Mouse (Mus musculus): Measurements from ENCODE around the gene Sall4. TPM values are rescaled to one million over a fixed set of nuclear protein-coding genes. Genes with fewer than 3 reads are reported as not detected.

The Sall4 gene
- polyA plus RNA-seq, 1 experiment from 2014 or later, result 2.1 TPM

- Histone ChIP-seq H3K4me2 (replicated peaks; ENCODE audit: low read depth, low read length) (no peak overlapping the region), H3K4me1 (ENCODE audit: control insufficient read depth, insufficient read depth, low read length) (no peaks in the 10 kb centered on the region), H3K9ac (replicated peaks; ENCODE audit: low read depth, low read length) (no peak overlapping the region), H3K36me3 (ENCODE audit: control insufficient read depth, insufficient read depth, low read length) (no peaks in the 10 kb centered on the region; the same call in 1 of the 2 replicates), H3K9me3 (ENCODE audit: control insufficient read depth, low read depth, low read length) (no peaks in the 10 kb centered on the region), H3K27ac (ENCODE audit: low read length) (no peak overlapping the region), H3K27me3 (ENCODE audit: control insufficient read depth, insufficient read depth, low read length) (no peaks in the 10 kb centered on the region), H3K4me3 (ENCODE audit: low read depth, low read length) (no peak overlapping the region)
- 41% methylated on average over 9 of the region's 9 CpGs for WGBS
- ATAC-seq (ENCODE audit: insufficient number of reproducible peaks, insufficient read depth, low FRiP score, low read depth), result no peak
These were observed 60.0 kb downstream of the Sall4 start for GRCm38 (mm10) chr2:168707766-168708165.

- Histone ChIP-seq H3K9ac (replicated peaks; ENCODE audit: low read depth, low read length) (no peak overlapping the region), H3K36me3 (ENCODE audit: control insufficient read depth, insufficient read depth, low read length) (no peaks in the 10 kb centered on the region; the same call in 1 of the 2 replicates), H3K27me3 (ENCODE audit: control insufficient read depth, insufficient read depth, low read length) (no peaks in the 10 kb centered on the region), H3K4me1 (ENCODE audit: control insufficient read depth, insufficient read depth, low read length) (no peaks in the 10 kb centered on the region), H3K9me3 (ENCODE audit: control insufficient read depth, low read depth, low read length) (no peaks in the 10 kb centered on the region), H3K4me2 (replicated peaks; ENCODE audit: low read depth, low read length) (no peak overlapping the region), H3K27ac (ENCODE audit: low read length) (no peak overlapping the region), H3K4me3 (ENCODE audit: low read depth, low read length) (no peak overlapping the region)
- ATAC-seq (ENCODE audit: insufficient number of reproducible peaks, insufficient read depth, low FRiP score, low read depth), result no peak
- WGBS, result 68% methylated on average over 13 of the region's 13 CpGs
These were observed 65.5 kb downstream of the Sall4 start for GRCm38 (mm10) chr2:168702266-168702665.

Other genes with a start within 250 kb of the Sall4 start
- 3.0 and 3.5 TPM in 2 replicates for gene Nfatc2, start 166.3 kb downstream of the Sall4 start, polyA plus RNA-seq (2014; fragmentation: Nextera tagmentation; extraction: Ambion mirVana)
- 12.6 and 14.3 TPM in 2 replicates for gene Atp9a, start 25.5 kb downstream of the Sall4 start, polyA plus RNA-seq (2014; fragmentation: Nextera tagmentation; extraction: Ambion mirVana)
- gene Zfp64, start 187.6 kb upstream of the Sall4 start, polyA plus RNA-seq (2014; fragmentation: Nextera tagmentation; extraction: Ambion mirVana), result 37.2 and 38.2 TPM in 2 replicates

All from stomach, embryonic 14.5 days (tissue).